Mouse (Mus musculus): ENCODE data around the gene Sebox.

- no peak for TF ChIP-seq CTCF (IDR thresholded peaks at IDR 0.05; ENCODE audit: control insufficient read depth, insufficient read depth, insufficient replicate concordance, low read depth, low read length)
- no peak for TF ChIP-seq POLR2A (IDR thresholded peaks at IDR 0.05; ENCODE audit: control insufficient read depth, low read depth, low read length)
Observed at GRCm38 (mm10) chr11:78518931-78519330, 15.7 kb downstream of the Sebox start.
